Mouse (Mus musculus) intestine, embryonic 14.5 days (tissue): ENCODE measurements around the gene Dram1. TPM values are rescaled to one million over a fixed set of nuclear protein-coding genes. Genes with fewer than 3 reads are reported as not detected.
A peak's percentile ranks its signal among the peaks of the same experiment; 100 is the strongest.

Experiments
- ATAC-seq: fragments of 200-750 bp; cut with Nextera tagmentation; replicated peaks from 2 replicates; pipeline ENCODE4 v1.8.0; 2017; ENCODE audit warnings: low read depth, moderate number of reproducible peaks, moderate TSS enrichment, moderate library complexity; ENCODE audit not compliant: low FRiP score, low TSS enrichment
- DNase-seq: peaks from one replicate; pipeline ENCODE4 v3.0.0-alpha.2; 2018; ENCODE audit warnings: low spot score
- H3K27ac ChIP-seq: fragments of 300-500 bp; sonication (generic); 2 replicates; pipeline ENCODE4 v1.5.1; 2014; ENCODE audit warnings: low read depth, mild to moderate bottlenecking, control low read depth
- H3K27me3 ChIP-seq: fragments of 300-500 bp; sonication (generic); replicated peaks from 2 replicates; pipeline ENCODE4 v1.6.1; 2014; ENCODE audit warnings: low read length, control low read depth; ENCODE audit not compliant: control insufficient read depth, insufficient read depth
- H3K36me3 ChIP-seq: fragments of 300-500 bp; sonication (generic); 2 replicates; pipeline ENCODE4 v1.6.1; 2014; ENCODE audit warnings: low read length, control low read depth; ENCODE audit not compliant: control insufficient read depth, insufficient read depth
- H3K4me1 ChIP-seq: fragments of 300-500 bp; sonication (generic); replicated peaks from 2 replicates; pipeline ENCODE4 v1.6.1; 2014; ENCODE audit warnings: low read length, control low read depth, mixed read lengths; ENCODE audit not compliant: control insufficient read depth, insufficient read depth
- H3K4me2 ChIP-seq: fragments of 300-500 bp; sonication (generic); 2 replicates; pipeline ENCODE4 v1.6.1; 2014; ENCODE audit warnings: low read length
- H3K4me3 ChIP-seq: fragments of 300-500 bp; sonication (generic); 2 replicates; pipeline ENCODE4 v1.5.1; 2014; ENCODE audit warnings: low read depth, low read length, control low read depth, mixed read lengths
- H3K9ac ChIP-seq: fragments of 300-500 bp; sonication (generic); 2 replicates; pipeline ENCODE4 v1.6.1; 2014; ENCODE audit warnings: mild to moderate bottlenecking, low read length
- H3K9me3 ChIP-seq: fragments of 300-500 bp; sonication (generic); 2 replicates; pipeline ENCODE4 v1.6.1; 2016; ENCODE audit warnings: low read length, control low read depth; ENCODE audit not compliant: control insufficient read depth
- WGBS: fragments of 180-500 bp; shearing (Covaris S2); extraction: QIAGEN DNeasy Blood & Tissue Kit; methylation state at CpG from one replicate; pipeline ENCODE4 v1.1.7; 2014; 5-methylcytosine and 5-hydroxymethylcytosine counted together
- polyA plus RNA-seq: library from polyadenylated mRNA; unstranded; fragments of >200 nt; fragmentation: Nextera tagmentation; extraction: Ambion mirVana; gene quantifications from 2 replicates; pipeline ENCODE4 v1.2.1, GENCODE M21; 2014

Dram1 gene
- 3.1 and 3.6 TPM in 2 replicates for polyA plus RNA-seq

- Histone ChIP-seq H3K4me3 (peak within 1 kb of the TSS; percentile 57), H3K9ac (peak within 1 kb of the TSS; percentile 59), H3K27me3 (no peaks in the 10 kb centered on the region), H3K9me3 (no peaks in the 10 kb centered on the region), H3K27ac (no peak within 1 kb of the TSS; the same call in 1 of the 2 replicates), H3K4me2 (peak within 1 kb of the TSS; percentile 52), H3K4me1 (peaks cover 7% of the 10 kb centered on the region; the same call in 1 of the 2 replicates), H3K36me3 (no peaks in the 10 kb centered on the region)
- ATAC-seq (peak; percentile 91), DNase-seq (peak; percentile 94)
- under 1% methylated on average over 71 of the region's 87 CpGs for WGBS
Measured at GRCm38 (mm10) chr10:88379013-88379885, at the start of gene Dram1, which contains the start of gene Gnptab. Gene Dram1, minus strand, starts transcription at chr10:88379080. Gene Gnptab, plus strand, starts transcription at chr10:88379132.

GRCm38 (mm10) chr10:88427998-88428397 is 49.1 kb upstream of the Dram1 start:
- WGBS: 91% methylated on average over 6 of the region's 6 CpGs

GRCm38 (mm10) chr10:88426896-88427295 is 48.0 kb upstream of the Dram1 start:
- no peak overlapping the region for H3K27ac ChIP-seq
- no peaks in the 10 kb centered on the region for H3K4me1 ChIP-seq
- H3K9me3 ChIP-seq: no peaks in the 10 kb centered on the region
- H3K9ac ChIP-seq: no peak overlapping the region
- ATAC-seq: no peak
- no peak overlapping the region for H3K4me3 ChIP-seq
- DNase-seq: no peak
- WGBS: 66% methylated on average over 5 of the region's 5 CpGs
- peaks cover 16% of the 10 kb centered on the region; the same call in 1 of the 2 replicates for H3K36me3 ChIP-seq
- no peaks in the 10 kb centered on the region for H3K27me3 ChIP-seq
- H3K4me2 ChIP-seq: no peak overlapping the region

More at GRCm38 (mm10) chr10:88427998-88428397, 49.1 kb upstream of the Dram1 start:
- no peak overlapping the region for H3K27ac ChIP-seq
- no peak overlapping the region for H3K9ac ChIP-seq
- no peaks in the 10 kb centered on the region for H3K4me1 ChIP-seq
- H3K36me3 ChIP-seq: peaks cover 24% of the 10 kb centered on the region
- DNase-seq (no peak), ATAC-seq (no peak)
- no peaks in the 10 kb centered on the region for H3K9me3 ChIP-seq
- H3K27me3 ChIP-seq: no peaks in the 10 kb centered on the region
- no peak overlapping the region for H3K4me2 ChIP-seq
- no peak overlapping the region for H3K4me3 ChIP-seq

- no peak overlapping the region for H3K27ac ChIP-seq
- H3K36me3 ChIP-seq: peaks cover 15% of the 10 kb centered on the region; the same call in 1 of the 2 replicates
- WGBS: 90% methylated on average over 2 of the region's 2 CpGs
- H3K4me2 ChIP-seq: no peak overlapping the region
- no peak overlapping the region for H3K9ac ChIP-seq
- H3K9me3 ChIP-seq: no peaks in the 10 kb centered on the region
- no peak overlapping the region for H3K4me3 ChIP-seq
- DNase-seq (no peak), ATAC-seq (peak; percentile 83; the same call in 1 of the 2 replicates)
- no peaks in the 10 kb centered on the region for H3K4me1 ChIP-seq
- no peaks in the 10 kb centered on the region for H3K27me3 ChIP-seq
Measured at GRCm38 (mm10) chr10:88426158-88426816, 47.4 kb upstream of the Dram1 start.

- Histone ChIP-seq H3K27me3 (no peaks in the 10 kb centered on the region), H3K4me1 (no peaks in the 10 kb centered on the region), H3K9me3 (no peaks in the 10 kb centered on the region), H3K4me3 (no peak overlapping the region), H3K9ac (no peak overlapping the region), H3K4me2 (no peak overlapping the region), H3K36me3 (peaks cover 22% of the 10 kb centered on the region), H3K27ac (no peak overlapping the region)
- ATAC-seq (no peak), DNase-seq (no peak)
- WGBS: 93% methylated on average over 19 of the region's 19 CpGs
Measured at GRCm38 (mm10) chr10:88420655-88421435, 42.0 kb upstream of the Dram1 start.

- no peak overlapping the region for H3K4me2 ChIP-seq
- no peak overlapping the region for H3K27ac ChIP-seq
- no peak for ATAC-seq
- DNase-seq: no peak
- peaks cover 23% of the 10 kb centered on the region for H3K36me3 ChIP-seq
- WGBS: 81% methylated on average over 11 of the region's 11 CpGs
- H3K4me3 ChIP-seq: no peak overlapping the region
- H3K9me3 ChIP-seq: no peaks in the 10 kb centered on the region
- H3K9ac ChIP-seq: no peak overlapping the region
- no peaks in the 10 kb centered on the region for H3K27me3 ChIP-seq
- no peaks in the 10 kb centered on the region for H3K4me1 ChIP-seq
Measured at GRCm38 (mm10) chr10:88420141-88420541, 41.3 kb upstream of the Dram1 start.

- peaks cover 21% of the 10 kb centered on the region for H3K36me3 ChIP-seq
- 84% methylated on average over 5 of the region's 5 CpGs for WGBS
- DNase-seq (no peak), ATAC-seq (no peak)
- no peak overlapping the region for H3K27ac ChIP-seq
- H3K9me3 ChIP-seq: no peaks in the 10 kb centered on the region
- H3K4me1 ChIP-seq: no peaks in the 10 kb centered on the region
- no peak overlapping the region for H3K4me2 ChIP-seq
- no peak overlapping the region for H3K4me3 ChIP-seq
- no peak overlapping the region for H3K9ac ChIP-seq
- H3K27me3 ChIP-seq: no peaks in the 10 kb centered on the region
Measured at GRCm38 (mm10) chr10:88417686-88418085, 38.8 kb upstream of the Dram1 start.

GRCm38 (mm10) chr10:88412290-88412995 is 33.6 kb upstream of the Dram1 start:
- no peaks in the 10 kb centered on the region for H3K27me3 ChIP-seq
- H3K36me3 ChIP-seq: 0 out of 2 replicates have a peak, but pooled peaks cover 7% of the 10 kb centered on the region
- no peak for ATAC-seq
- H3K4me1 ChIP-seq: no peaks in the 10 kb centered on the region
- no peak overlapping the region for H3K27ac ChIP-seq
- no peak for DNase-seq
- no peak overlapping the region for H3K4me3 ChIP-seq
- H3K9ac ChIP-seq: no peak overlapping the region
- H3K9me3 ChIP-seq: no peaks in the 10 kb centered on the region
- 52% methylated on average over 17 of the region's 17 CpGs for WGBS
- no peak overlapping the region for H3K4me2 ChIP-seq
